Mouse (Mus musculus) embryonic stem cell, embryonic (primary cell): ENCODE measurements around the gene Mpeg1.

Experiments
- CTCF ChIA-PET, 4 experiments: fragments of 300-600 bp in 2 of 4; fragments of 350-600 bp in 2 of 4; sonication (Branson Sonifier 250); formaldehyde crosslinking; loops; one replicate each; lab custom pipeline; 2022; ENCODE audit warnings: inconsistent platforms in 2 of 4; lab: Charles Lee
- POLR2A ChIA-PET, 4 experiments: fragments of 300-600 bp in 2 of 4; fragments of 350-600 bp in 2 of 4; sonication (Branson Sonifier 250); formaldehyde crosslinking; loops; one replicate each; lab custom pipeline; 2022; ENCODE audit warnings: antibody characterized with exemption in 4 of 4, inconsistent platforms in 1 of 4; lab: Charles Lee

Gene Mpeg1

DNA sequence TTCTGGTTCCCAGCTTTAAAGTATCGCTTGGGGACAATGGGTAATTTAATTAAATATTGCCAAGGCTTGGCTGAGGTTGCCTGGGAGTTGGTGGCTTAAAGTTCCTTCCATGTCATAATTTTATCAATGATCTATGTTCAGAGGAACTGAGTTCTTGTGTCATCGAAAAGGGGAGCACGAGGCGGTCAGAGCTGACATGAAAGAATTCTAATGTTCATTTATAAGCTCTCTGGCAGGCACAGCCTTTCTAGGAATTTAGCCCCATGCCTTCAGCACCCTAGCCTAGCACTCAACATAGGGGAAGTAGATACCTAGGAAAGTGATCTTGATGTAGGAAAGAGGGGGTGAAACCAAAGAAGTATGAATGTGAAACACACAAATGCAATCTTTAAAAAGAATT lies 37.7 kb downstream of the Mpeg1 start:
- ChIA-PET POLR2A (interaction anchor here in 1 of 4 experiments (1.8 kb wide), 1 partner anchor 10 kb away, joined by 8 read pairs; no protein-coding TSS in a partner anchor), CTCF (interaction anchor here in 2 of 4 experiments (0.6 to 0.7 kb wide), 2 partner anchors 13 to 1359 kb away, joined by 3 to 5 read pairs; no protein-coding TSS in a partner anchor)

DNA sequence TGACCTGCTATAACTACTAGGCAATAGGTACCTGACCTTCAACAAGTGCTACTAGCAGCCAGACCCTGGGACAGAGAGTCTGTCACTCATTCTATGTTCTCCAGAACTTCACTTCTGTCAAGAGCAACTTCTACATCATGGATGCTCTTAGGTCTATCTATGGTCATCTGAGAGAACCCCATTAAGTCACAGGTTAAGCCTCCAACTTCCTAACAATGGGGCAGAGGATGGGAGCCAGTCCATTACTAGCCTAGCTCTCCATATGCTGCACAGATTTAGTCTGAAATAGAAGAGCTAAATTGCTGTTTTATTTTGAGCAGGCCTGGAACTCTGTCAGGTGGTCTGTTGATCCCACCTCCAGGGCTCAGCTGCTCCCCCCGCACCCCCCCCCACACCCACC lies 38.4 kb downstream of the Mpeg1 start:
- ChIA-PET CTCF (no interaction called here), POLR2A (interaction anchor here in 3 of 4 experiments (0.6 to 1.8 kb wide), 6 partner anchors 9 to 675 kb away, joined by 3 to 8 read pairs (median 4); no protein-coding TSS in a partner anchor)

- POLR2A ChIA-PET = interaction anchor here in 3 of 4 experiments (0.6 to 1.8 kb wide), 7 partner anchors 10 to 674 kb away, joined by 3 to 8 read pairs (median 4); no protein-coding TSS in a partner anchor
- CTCF ChIA-PET = no interaction called here
Observed at GRCm38 (mm10) chr19:12499485-12499884, 38.9 kb downstream of the Mpeg1 start.

DNA sequence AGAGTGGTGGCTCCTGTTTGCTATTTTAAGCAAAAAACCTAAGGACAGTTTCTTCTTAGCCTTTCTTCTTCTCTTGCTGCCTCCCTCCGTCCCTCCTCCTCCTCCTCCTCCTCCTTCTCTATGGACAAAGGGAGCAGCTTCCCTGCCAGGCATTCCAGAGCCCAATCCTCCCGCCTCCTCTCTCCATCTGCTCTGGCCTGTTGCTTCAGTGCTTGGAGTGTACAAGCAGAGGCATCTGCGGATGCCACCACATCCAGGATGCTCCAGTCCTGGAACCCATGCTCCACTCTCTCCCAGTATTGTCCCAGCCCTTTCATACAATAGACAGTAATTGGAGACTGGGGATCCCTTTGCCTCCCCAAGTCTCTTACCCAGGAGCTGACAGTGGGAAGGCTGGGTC lies 39.5 kb downstream of the Mpeg1 start:
- CTCF ChIA-PET = interaction anchor here in 2 of 4 experiments (1.8 to 2.7 kb wide), 4 partner anchors 12 to 36 kb away, joined by 9 to 29 read pairs (median 19); no protein-coding TSS in a partner anchor
- POLR2A ChIA-PET = interaction anchor here in 2 of 4 experiments (0.6 to 3.2 kb wide), 7 partner anchors 10 to 299 kb away, joined by 3 to 21 read pairs (median 4); no protein-coding TSS in a partner anchor

DNA sequence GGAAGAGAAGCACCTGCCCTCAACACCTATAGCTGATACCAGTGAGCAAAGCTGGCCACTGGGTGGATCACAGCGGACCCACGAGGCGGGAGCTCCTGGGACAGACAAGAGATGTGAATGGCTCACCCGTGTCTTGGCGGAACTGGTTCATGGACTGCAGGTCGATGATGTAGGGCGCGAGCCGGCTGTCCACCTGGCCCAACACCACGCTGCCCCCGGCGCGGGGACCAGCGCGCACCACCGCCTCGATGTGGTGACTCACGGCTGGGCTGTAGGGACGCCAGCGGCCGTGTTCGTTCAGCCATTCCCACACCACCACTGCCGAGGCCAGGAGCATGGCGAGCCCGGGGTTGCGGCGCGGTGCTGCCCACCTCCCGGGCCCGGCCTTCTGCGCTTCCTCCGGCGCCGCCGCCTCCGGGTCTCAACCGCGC lies 40.3 kb downstream of the Mpeg1 start:
- POLR2A ChIA-PET = interaction anchor here (0.6 to 3.2 kb wide), 17 partner anchors 9 to 298 kb away, joined by 3 to 21 read pairs (median 4); no protein-coding TSS in a partner anchor
- CTCF ChIA-PET = interaction anchor here (0.5 to 2.7 kb wide), 17 partner anchors 10 to 107 kb away, joined by 3 to 36 read pairs (median 7); no protein-coding TSS in a partner anchor

- ChIA-PET POLR2A (interaction anchor here (0.5 to 3.2 kb wide), 35 partner anchors 8 to 880 kb away, joined by 3 to 21 read pairs (median 4); partner anchors contain the start of genes Lpxn (in 1 of the 4), Osbp (in 1 of the 4) and Zfp91 (in 1 of the 4)), CTCF (interaction anchor here (0.5 to 2.7 kb wide), 52 partner anchors 9 to 1697 kb away, joined by 3 to 36 read pairs (median 4); partner anchors contain the start of genes Lpxn (in 1 of the 4) and Zfp91 (in 1 of the 4))
Observed at GRCm38 (mm10) chr19:12501370-12502347, 41.1 kb downstream of the Mpeg1 start, which contains the start of gene Dtx4. Gene Dtx4, minus strand, starts transcription at chr19:12501454.

GRCm38 (mm10) chr19:12502756-12503155 lies 42.2 kb downstream of the Mpeg1 start:
- POLR2A ChIA-PET = interaction anchor here in 1 of 4 experiments (3.2 kb wide), 1 partner anchor 13 kb away, joined by 21 read pairs; no protein-coding TSS in a partner anchor

DNA sequence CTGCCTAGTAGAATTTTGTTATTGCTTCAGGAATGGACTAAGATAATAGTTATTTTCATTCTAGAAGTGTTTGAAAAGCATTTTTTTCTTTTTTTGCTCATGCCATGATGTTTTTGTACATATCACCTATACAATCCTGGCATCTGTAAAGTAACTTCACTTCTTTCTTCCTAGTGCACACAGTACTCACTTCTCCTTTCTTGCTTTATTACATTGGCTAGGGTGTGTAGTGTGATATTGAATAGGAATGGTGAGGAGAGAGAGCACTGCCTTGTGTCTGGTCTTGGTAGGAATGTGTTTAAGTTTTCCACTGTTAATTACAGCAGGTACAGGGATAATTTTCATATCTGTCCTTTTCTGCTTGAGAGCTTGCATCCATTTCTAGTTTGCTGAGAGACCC lies 54.0 kb downstream of the Mpeg1 start:
- ChIA-PET CTCF (no interaction called here), POLR2A (interaction anchor here in 1 of 4 experiments (1.1 kb wide), 1 partner anchor 13 kb away, joined by 3 read pairs; no protein-coding TSS in a partner anchor)

More at GRCm38 (mm10) chr19:12502756-12503155, 42.2 kb downstream of the Mpeg1 start:
- CTCF ChIA-PET = interaction anchor here in 2 of 4 experiments (1.3 to 2.7 kb wide), 5 partner anchors 36 to 352 kb away, joined by 5 to 16 read pairs (median 8); no protein-coding TSS in a partner anchor
